Mouse (Mus musculus) embryonic facial prominence, embryonic 14.5 days (tissue): ENCODE data around the gene Man1b1. TPM values are rescaled to one million over a fixed set of nuclear protein-coding genes. Genes with fewer than 3 reads are reported as not detected.
A peak's percentile ranks its signal among the peaks of the same experiment; 100 is the strongest.

Experiments
- ATAC-seq: fragments of 200-750 bp; cut with Nextera tagmentation; 2 replicates; pipeline ENCODE4 v1.8.0; 2017; ENCODE audit warnings: low read depth, moderate number of reproducible peaks, moderate TSS enrichment
- DNase-seq: peaks from one replicate; pipeline ENCODE4 v3.0.0-alpha.2; 2015; ENCODE audit warnings: low spot score
- H3K27ac ChIP-seq: fragments of 300-500 bp; sonication (generic); replicated peaks from 2 replicates; pipeline ENCODE4 v1.5.1; 2014; ENCODE audit warnings: low read depth, mild to moderate bottlenecking, low read length, moderate library complexity
- H3K27me3 ChIP-seq: fragments of 300-500 bp; sonication (generic); replicated peaks from 2 replicates; pipeline ENCODE4 v1.6.1; 2014; ENCODE audit warnings: low read length; ENCODE audit not compliant: control insufficient read depth, insufficient read depth
- H3K36me3 ChIP-seq: fragments of 300-500 bp; sonication (generic); 2 replicates; pipeline ENCODE4 v1.6.1; 2014; ENCODE audit warnings: low read length, mixed read lengths; ENCODE audit not compliant: control insufficient read depth, insufficient read depth
- H3K4me1 ChIP-seq: fragments of 300-500 bp; sonication (generic); 2 replicates; pipeline ENCODE4 v1.6.1; 2014; ENCODE audit warnings: antibody characterized with exemption, low read length; ENCODE audit not compliant: control insufficient read depth, insufficient read depth
- H3K4me2 ChIP-seq: fragments of 300-500 bp; sonication (generic); 2 replicates; pipeline ENCODE4 v1.6.1; 2014; ENCODE audit warnings: low read depth, mild to moderate bottlenecking, low read length, moderate library complexity, mixed read lengths
- H3K4me3 ChIP-seq: fragments of 300-500 bp; sonication (generic); 2 replicates; pipeline ENCODE4 v1.5.1; 2014; ENCODE audit warnings: low read depth, mild to moderate bottlenecking, low read length
- H3K9ac ChIP-seq: fragments of 300-500 bp; sonication (generic); 2 replicates; pipeline ENCODE4 v1.6.1; 2014; ENCODE audit warnings: low read depth, mild to moderate bottlenecking, low read length, moderate library complexity, mixed read lengths
- H3K9me3 ChIP-seq: fragments of 300-500 bp; sonication (generic); 2 replicates; pipeline ENCODE4 v1.6.1; 2016; ENCODE audit warnings: low read length; ENCODE audit not compliant: control insufficient read depth
- WGBS: fragments of 180-500 bp; shearing (Covaris S2); extraction: QIAGEN DNeasy Blood & Tissue Kit; methylation state at CpG from one replicate; pipeline ENCODE4 v1.1.7; 2014; 5-methylcytosine and 5-hydroxymethylcytosine counted together
- polyA plus RNA-seq: library from polyadenylated mRNA; unstranded; fragments of >200 nt; fragmentation: Nextera tagmentation; extraction: Ambion mirVana; gene quantifications from 2 replicates; pipeline ENCODE4 v1.2.1, GENCODE M21; 2014

Man1b1 gene
- polyA plus RNA-seq, result 74.7 and 75.0 TPM in 2 replicates

- H3K9me3 ChIP-seq, result no peaks in the 10 kb centered on the region
- ATAC-seq, result peak; percentile 99
- H3K4me2 ChIP-seq, result peak within 1 kb of the TSS; percentile 86
- H3K4me1 ChIP-seq, result peaks cover 14% of the 10 kb centered on the region
- peak within 1 kb of the TSS; percentile 89 for H3K27ac ChIP-seq
- H3K4me3 ChIP-seq, result peak within 1 kb of the TSS; percentile 85
- under 1% methylated on average over 74 of the region's 78 CpGs for WGBS
- peaks cover 35% of the 10 kb centered on the region for H3K36me3 ChIP-seq
- no peaks in the 10 kb centered on the region for H3K27me3 ChIP-seq
- H3K9ac ChIP-seq, result peak within 1 kb of the TSS; percentile 91
- peak; percentile 100 for DNase-seq
These were observed at the start of gene Man1b1 for GRCm38 (mm10) chr2:25332286-25333160. Gene Man1b1, plus strand, starts transcription at chr2:25332338.

DNA sequence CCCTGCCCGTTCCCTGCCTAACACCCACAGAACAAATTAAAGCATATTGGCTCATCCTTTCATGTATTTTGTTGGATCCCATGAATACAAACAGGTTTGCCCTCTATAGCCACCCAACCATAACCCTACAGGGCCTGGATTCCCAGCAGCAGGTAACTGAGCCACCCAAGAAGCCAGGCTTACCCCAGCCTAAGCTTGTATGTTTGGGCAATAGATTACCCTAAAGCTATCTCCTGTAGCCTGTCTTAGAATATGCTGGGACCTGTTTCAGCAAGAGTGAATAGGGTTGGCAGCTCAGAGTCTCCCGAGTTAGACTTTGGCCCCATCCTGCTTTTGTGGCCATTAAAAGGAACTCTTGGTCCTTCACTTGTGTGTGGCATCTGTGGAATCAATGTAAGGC lies 46.6 kb upstream of the Man1b1 start:
- 90% methylated on average over 2 of the region's 2 CpGs for WGBS
- ATAC-seq (no peak), DNase-seq (no peak)
- Histone ChIP-seq H3K4me1 (no peaks in the 10 kb centered on the region), H3K9me3 (no peaks in the 10 kb centered on the region), H3K9ac (no peak overlapping the region), H3K4me3 (no peak overlapping the region), H3K27me3 (peaks cover 29% of the 10 kb centered on the region), H3K4me2 (no peak overlapping the region), H3K36me3 (peaks cover 56% of the 10 kb centered on the region), H3K27ac (0 out of 2 replicates have a peak overlapping the region, but pooled peaks have one; percentile 81)

GRCm38 (mm10) chr2:25286314-25286713 lies 45.8 kb upstream of the Man1b1 start:
- peak overlapping the region; percentile 81 for H3K27ac ChIP-seq
- H3K4me3 ChIP-seq, result no peak overlapping the region
- H3K9ac ChIP-seq, result no peak overlapping the region
- ATAC-seq (peak; percentile 28; the same call in 1 of the 2 replicates), DNase-seq (no peak)
- H3K36me3 ChIP-seq, result peaks cover 49% of the 10 kb centered on the region
- WGBS, result 43% methylated on average over 1 of the region's 1 CpGs
- H3K4me1 ChIP-seq, result no peaks in the 10 kb centered on the region
- peaks cover 37% of the 10 kb centered on the region for H3K27me3 ChIP-seq
- no peaks in the 10 kb centered on the region for H3K9me3 ChIP-seq
- no peak overlapping the region for H3K4me2 ChIP-seq

DNA sequence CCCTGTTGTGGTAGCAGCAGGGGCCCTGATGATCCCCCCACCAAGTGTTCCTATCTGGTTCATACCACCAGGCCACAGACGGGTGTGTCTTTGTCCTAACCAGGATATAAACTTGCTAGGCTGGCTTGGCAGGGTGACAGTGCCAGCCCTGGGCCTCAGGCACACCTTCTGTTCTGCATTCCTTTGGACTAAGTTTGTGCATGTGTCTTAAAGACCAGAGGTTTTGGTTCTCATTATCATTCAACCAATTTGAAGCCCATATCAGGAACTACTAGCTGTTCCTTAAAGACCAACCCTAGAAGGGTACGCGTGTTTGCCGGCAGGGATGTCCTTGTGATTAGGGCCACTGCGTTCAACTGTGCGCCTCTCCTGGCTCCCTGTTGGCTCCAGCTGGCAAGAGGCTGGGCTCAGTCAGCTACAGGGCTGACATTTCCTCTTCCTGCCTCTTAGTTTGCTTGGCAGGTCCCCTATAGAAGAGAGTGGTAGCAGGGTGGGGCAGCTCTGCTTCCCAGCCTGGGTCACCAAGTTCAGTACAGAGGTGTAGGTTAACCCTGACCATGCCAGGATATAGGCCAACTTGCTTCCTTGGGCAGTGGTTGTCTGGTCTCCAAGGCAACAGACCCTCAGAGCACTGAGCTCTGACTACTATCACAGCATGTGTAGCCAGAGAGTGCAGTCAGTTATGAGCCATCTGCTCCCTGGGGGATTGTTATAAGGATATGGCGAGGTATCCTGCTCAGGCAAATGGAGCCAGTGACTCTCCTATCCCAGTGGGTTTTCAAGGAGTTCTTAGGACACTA lies 45.1 kb upstream of the Man1b1 start:
- peak; percentile 80 for ATAC-seq

GRCm38 (mm10) chr2:25287927-25288649 lies 44.0 kb upstream of the Man1b1 start, which contains the start of gene Tmem210:
Gene Tmem210, plus strand, starts transcription at chr2:25288145.
- peaks cover 33% of the 10 kb centered on the region for H3K36me3 ChIP-seq
- ATAC-seq, result no peak
- no peak within 1 kb of the TSS for H3K9ac ChIP-seq
- H3K4me1 ChIP-seq, result 0 out of 2 replicates have a peak, but pooled peaks cover 4% of the 10 kb centered on the region
- no peak within 1 kb of the TSS for H3K4me2 ChIP-seq
- H3K9me3 ChIP-seq, result no peaks in the 10 kb centered on the region
- 90% methylated on average over 6 of the region's 6 CpGs for WGBS
- H3K27me3 ChIP-seq, result peaks cover 55% of the 10 kb centered on the region
- no peak within 1 kb of the TSS for H3K4me3 ChIP-seq
- H3K27ac ChIP-seq, result peak within 1 kb of the TSS; percentile 77
- DNase-seq, result no peak

More for the DNA sequence above, 45.1 kb upstream of the Man1b1 start:
- DNase-seq, result peak; percentile 86
- no peak overlapping the region for H3K4me3 ChIP-seq
- H3K4me1 ChIP-seq, result no peaks in the 10 kb centered on the region
- H3K9me3 ChIP-seq, result no peaks in the 10 kb centered on the region
- H3K4me2 ChIP-seq, result no peak overlapping the region
- H3K27ac ChIP-seq, result peak overlapping the region; percentile 81
- 58% methylated on average over 7 of the region's 7 CpGs for WGBS
- H3K36me3 ChIP-seq, result peaks cover 43% of the 10 kb centered on the region
- peaks cover 44% of the 10 kb centered on the region for H3K27me3 ChIP-seq
- H3K9ac ChIP-seq, result no peak overlapping the region

GRCm38 (mm10) chr2:25288734-25289345 lies 43.3 kb upstream of the Man1b1 start:
- 0 out of 2 replicates have a peak, but pooled peaks cover 4% of the 10 kb centered on the region for H3K4me1 ChIP-seq
- WGBS, result 77% methylated on average over 7 of the region's 7 CpGs

DNA sequence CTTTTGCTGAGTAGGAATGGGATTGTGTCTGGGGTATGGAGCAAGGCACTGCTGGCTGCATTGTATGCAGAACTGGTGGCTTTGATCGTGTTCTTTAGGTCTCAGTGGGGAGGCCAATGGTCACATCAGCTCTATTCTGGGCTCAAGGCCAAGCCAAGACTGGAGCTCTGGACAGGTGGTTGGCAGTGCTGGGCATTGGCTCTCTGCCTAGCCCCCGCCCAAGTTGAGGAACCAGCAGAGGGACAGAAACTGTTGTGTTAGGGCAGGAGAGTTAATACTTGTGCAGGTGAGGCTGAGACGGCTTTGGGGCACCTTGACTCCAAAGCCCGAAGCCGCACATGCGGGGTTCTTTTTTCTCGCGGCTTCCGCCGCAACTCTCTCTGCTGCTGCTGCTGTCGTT lies 42.5 kb upstream of the Man1b1 start, which contains the start of gene Lrrc26:
TSS of gene Lrrc26 (plus strand) at position 265 of the 400 bp plus-strand sequence.
- Histone ChIP-seq H3K9ac (no peak within 1 kb of the TSS), H3K9me3 (no peaks in the 10 kb centered on the region), H3K4me1 (0 out of 2 replicates have a peak, but pooled peaks cover 4% of the 10 kb centered on the region), H3K4me3 (peak within 1 kb of the TSS; percentile 27), H3K36me3 (peaks cover 18% of the 10 kb centered on the region), H3K27me3 (peaks cover 62% of the 10 kb centered on the region), H3K4me2 (peak within 1 kb of the TSS; percentile 47), H3K27ac (no peak within 1 kb of the TSS)
- ATAC-seq, result no peak
- DNase-seq, result peak; percentile 32
- WGBS, result 7% methylated on average over 9 of the region's 11 CpGs

More at GRCm38 (mm10) chr2:25288734-25289345, 43.3 kb upstream of the Man1b1 start:
- DNase-seq, result no peak
- Histone ChIP-seq H3K36me3 (peaks cover 26% of the 10 kb centered on the region), H3K27ac (no peak overlapping the region), H3K4me2 (no peak overlapping the region), H3K27me3 (peaks cover 62% of the 10 kb centered on the region), H3K4me3 (no peak overlapping the region), H3K9ac (no peak overlapping the region), H3K9me3 (no peaks in the 10 kb centered on the region)
- no peak for ATAC-seq
